Mouse (Mus musculus): ENCODE results near the gene Snx8.

GRCm38 (mm10) chr5:140402640-140403270, 13.7 kb upstream of the Snx8 start:
- TF ChIP-seq CTCF (IDR thresholded peaks at IDR 0.05) (no peak), EP300 (IDR thresholded peaks at IDR 0.05) (no peak; the same call in 1 of the 2 replicates)
